Mouse (Mus musculus) C2C12 (cell line): ENCODE data around the gene Ric8b. TPM values are rescaled to one million over a fixed set of nuclear protein-coding genes. Genes with fewer than 3 reads are reported as not detected.

Source experiments
- H3K27me3 ChIP-seq: one replicate; pipeline ENCODE4 v1.6.1; 2011; ENCODE audit not compliant: control insufficient read depth, insufficient read depth, insufficient read length
- H3K36me3 ChIP-seq: one replicate; pipeline ENCODE4 v1.6.1; 2011; ENCODE audit not compliant: control insufficient read depth, insufficient read depth
- H3K4me3 ChIP-seq: one replicate; pipeline ENCODE4 v1.5.1; 2011; ENCODE audit warnings: mild to moderate bottlenecking, control low read depth; ENCODE audit not compliant: poor library complexity, insufficient read depth, severe bottlenecking
- H3K79me2 ChIP-seq: one replicate; pipeline ENCODE4 v1.6.1; 2011; ENCODE audit not compliant: control insufficient read depth, insufficient read depth
- H3K79me3 ChIP-seq: one replicate; pipeline ENCODE4 v1.6.1; 2011; ENCODE audit warnings: low read depth, control low read depth
- H3ac ChIP-seq: one replicate; pipeline ENCODE3; 2011; ENCODE audit warnings: low read depth; ENCODE audit not compliant: control insufficient read depth, insufficient read length
- CEBPB ChIP-seq: IDR thresholded peaks from one replicate; pipeline ENCODE4 v1.6.1; 2011; ENCODE audit warnings: low read depth, mild to moderate bottlenecking, control low read depth, moderate library complexity
- CTCF ChIP-seq: IDR thresholded peaks from one replicate; pipeline ENCODE4 v1.5.1; 2011; ENCODE audit not compliant: control insufficient read depth, insufficient read depth, insufficient read length
- FOSL1 ChIP-seq: IDR thresholded peaks from one replicate; pipeline ENCODE4 v1.8.0; 2011; ENCODE audit warnings: mild to moderate bottlenecking, low read length; ENCODE audit not compliant: poor library complexity, insufficient read depth, severe bottlenecking
- MAX ChIP-seq: IDR thresholded peaks from one replicate; pipeline ENCODE4 v1.6.1; 2011; ENCODE audit warnings: mild to moderate bottlenecking, control low read depth
- MYOD1 ChIP-seq: IDR thresholded peaks from one replicate; pipeline ENCODE4 v1.6.1; 2011; ENCODE audit warnings: low read depth; ENCODE audit not compliant: control insufficient read depth, insufficient read length
- MYOG ChIP-seq: IDR thresholded peaks from one replicate; pipeline ENCODE4 v1.6.1; 2011; ENCODE audit not compliant: control insufficient read depth, insufficient read length; ENCODE audit errors: extremely low read depth
- USF1 ChIP-seq: IDR thresholded peaks from one replicate; pipeline ENCODE4 v1.6.1; 2011; ENCODE audit warnings: low read depth, mild to moderate bottlenecking, control low read depth, moderate library complexity
- polyA plus RNA-seq: library from polyadenylated mRNA; unstranded; fragments of >200 nt; fragmentation: generic; extraction: Trizol; gene quantifications from one replicate; pipeline ENCODE4 v1.2.1, GENCODE M21; 2012; ENCODE audit warnings: missing spikeins

Ric8b gene
- polyA plus RNA-seq, 1 experiment = 6.4 TPM

GRCm38 (mm10) chr10:85022647-85023312, 105.4 kb downstream of the Ric8b start:
- Histone ChIP-seq H3K79me2 (no peaks in the 10 kb centered on the region), H3K36me3 (no peaks in the 10 kb centered on the region), H3K79me3 (no peaks in the 10 kb centered on the region), H3K27me3 (no peaks in the 10 kb centered on the region), H3ac (no peak overlapping the region), H3K4me3 (no peak overlapping the region)
- TF ChIP-seq CTCF (no peak), USF1 (no peak), MYOD1 (no peak), MYOG (no peak), MAX (no peak), FOSL1 (no peak), CEBPB (no peak)

- Histone ChIP-seq H3K79me2 (no peaks in the 10 kb centered on the region), H3ac (no peak overlapping the region), H3K4me3 (no peak overlapping the region), H3K27me3 (no peaks in the 10 kb centered on the region), H3K36me3 (no peaks in the 10 kb centered on the region), H3K79me3 (no peaks in the 10 kb centered on the region)
- TF ChIP-seq CTCF (no peak), USF1 (no peak), MYOD1 (no peak), MYOG (no peak), MAX (no peak), CEBPB (no peak)
Measured at GRCm38 (mm10) chr10:85023313-85023666, 105.9 kb downstream of the Ric8b start.

DNA sequence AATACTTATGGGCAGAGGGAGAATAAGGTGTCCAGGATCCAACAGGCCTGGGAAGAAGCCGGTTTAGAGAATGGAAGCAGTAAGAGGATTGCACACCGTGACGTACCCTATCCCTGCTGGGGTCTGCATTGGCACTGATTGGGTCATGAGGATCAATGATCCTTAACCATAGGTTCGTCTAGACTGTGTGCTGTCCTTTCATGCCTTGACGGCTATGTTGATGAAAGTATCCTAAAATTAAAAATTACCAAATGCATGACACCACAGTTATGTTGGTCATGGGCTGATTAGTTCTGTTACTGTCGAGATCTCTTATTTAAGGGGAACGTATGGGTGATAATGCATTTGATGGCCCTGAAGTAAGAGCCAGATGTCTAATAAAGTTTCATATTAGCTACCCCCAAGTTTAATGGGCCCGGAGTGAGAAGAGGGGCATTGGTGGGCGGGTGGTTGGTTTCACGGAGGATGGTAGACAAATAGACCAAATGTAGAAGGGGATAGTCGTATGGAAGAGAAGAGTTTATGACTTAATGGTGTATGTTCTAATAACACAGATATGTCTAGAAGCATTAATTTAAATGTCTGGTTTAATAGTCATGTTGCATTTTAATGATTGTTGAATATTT, 108.5 kb downstream of the Ric8b start:
- TF ChIP-seq MYOD1 = no peak
- TF ChIP-seq CTCF = no peak

DNA sequence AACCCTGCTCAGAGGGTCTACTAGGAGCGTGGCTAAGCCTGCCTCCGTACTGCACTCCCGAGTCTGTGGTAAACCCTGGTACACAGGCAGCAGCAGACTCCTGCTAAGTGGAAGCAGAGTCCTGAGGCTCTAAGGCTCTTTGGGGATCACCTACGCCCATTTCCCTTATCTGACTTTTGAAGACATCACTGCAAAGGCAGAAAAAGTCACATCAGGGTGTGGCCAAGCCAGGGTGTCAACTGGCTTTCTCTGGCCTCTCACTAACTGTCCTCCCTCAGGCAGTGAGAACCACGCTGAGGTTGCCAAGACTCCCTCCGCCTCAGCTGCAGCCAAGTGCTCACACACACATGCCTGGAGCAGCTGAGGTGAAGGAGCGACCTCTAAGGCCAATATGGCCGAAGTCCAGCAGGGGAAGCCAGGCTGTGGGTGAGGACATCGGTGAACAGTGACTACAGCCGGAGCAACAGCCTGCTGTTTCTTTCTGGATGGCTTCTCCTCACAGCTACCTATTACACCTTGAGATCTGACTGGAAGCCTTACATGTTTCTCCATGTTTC, 110.3 kb downstream of the Ric8b start:
- no peak overlapping the region for H3ac ChIP-seq
- no peaks in the 10 kb centered on the region for H3K79me2 ChIP-seq
- no peaks in the 10 kb centered on the region for H3K36me3 ChIP-seq
- H3K79me3 ChIP-seq = no peaks in the 10 kb centered on the region
- TF ChIP-seq FOSL1 = no peak
- TF ChIP-seq CTCF = no peak
- TF ChIP-seq MYOD1 = no peak
- TF ChIP-seq MYOG = no peak
- no peak for TF ChIP-seq MAX
- TF ChIP-seq CEBPB = no peak
- no peak overlapping the region for H3K4me3 ChIP-seq
- peaks cover 4% of the 10 kb centered on the region for H3K27me3 ChIP-seq

More for the DNA sequence above, 108.5 kb downstream of the Ric8b start:
- H3ac ChIP-seq = no peak overlapping the region
- H3K36me3 ChIP-seq = no peaks in the 10 kb centered on the region
- H3K79me3 ChIP-seq = no peaks in the 10 kb centered on the region
- no peak overlapping the region for H3K4me3 ChIP-seq
- no peaks in the 10 kb centered on the region for H3K27me3 ChIP-seq
- no peaks in the 10 kb centered on the region for H3K79me2 ChIP-seq

DNA sequence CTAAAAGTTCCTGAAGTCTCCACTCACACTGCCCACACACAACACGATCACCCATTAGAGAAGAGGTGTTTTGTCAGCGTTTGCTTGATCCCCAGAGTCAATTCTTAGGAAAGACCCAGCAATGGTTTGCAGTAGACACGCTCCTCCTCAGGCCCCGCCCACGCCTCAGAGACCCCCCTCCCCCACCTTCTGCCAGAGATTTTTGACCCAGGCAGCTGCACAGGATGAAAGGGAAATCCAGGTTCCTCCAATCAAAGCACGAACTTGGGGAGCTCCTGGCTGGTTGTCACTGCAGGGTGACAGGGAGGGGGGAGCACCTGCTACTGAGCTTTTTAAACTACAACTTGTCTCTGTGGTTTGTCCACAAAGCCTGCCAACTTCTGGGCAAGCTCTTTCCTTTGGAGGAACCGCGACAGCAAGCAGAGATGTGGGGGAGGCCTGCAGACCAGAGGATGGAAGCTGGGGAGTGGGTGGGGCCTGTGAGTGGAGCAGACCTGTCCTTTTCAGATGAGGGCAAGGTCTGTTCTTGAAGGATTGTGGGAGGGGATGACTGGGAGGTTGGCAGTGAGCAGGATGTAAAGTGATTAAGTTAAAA, 117.8 kb downstream of the Ric8b start:
- no peaks in the 10 kb centered on the region for H3K79me3 ChIP-seq
- TF ChIP-seq MYOD1 (no peak), CEBPB (no peak)
- H3K79me2 ChIP-seq = no peaks in the 10 kb centered on the region
- H3K4me3 ChIP-seq = no peak overlapping the region
- peaks cover 4% of the 10 kb centered on the region for H3K27me3 ChIP-seq
- H3ac ChIP-seq = no peak overlapping the region
- H3K36me3 ChIP-seq = no peaks in the 10 kb centered on the region

DNA sequence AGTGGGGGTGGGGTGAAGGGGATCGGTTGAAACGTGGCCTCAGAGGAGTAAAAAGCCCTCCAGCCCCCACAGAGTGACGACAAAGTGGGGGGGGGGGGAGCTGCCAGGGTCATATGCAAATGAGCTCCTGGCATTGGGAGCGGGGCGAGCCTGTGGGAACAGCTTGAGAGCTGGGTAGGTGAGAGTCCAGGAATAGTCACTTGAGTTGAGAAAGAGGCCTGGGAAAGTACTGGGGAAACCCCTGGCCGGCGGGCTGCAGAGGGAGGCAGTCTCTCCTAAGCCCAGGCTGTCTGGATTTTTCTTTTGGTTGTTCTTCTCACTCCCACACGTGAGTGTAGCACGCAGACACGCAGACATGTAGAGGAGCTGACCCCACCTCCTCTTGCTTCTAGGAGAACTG, 120.7 kb downstream of the Ric8b start:
- Histone ChIP-seq H3K36me3 (no peaks in the 10 kb centered on the region), H3ac (no peak overlapping the region), H3K4me3 (no peak overlapping the region), H3K27me3 (no peaks in the 10 kb centered on the region), H3K79me3 (no peaks in the 10 kb centered on the region), H3K79me2 (no peaks in the 10 kb centered on the region)
- no peak for TF ChIP-seq USF1
- TF ChIP-seq MYOD1 = no peak
- no peak for TF ChIP-seq FOSL1
- no peak for TF ChIP-seq CTCF
- TF ChIP-seq MYOG = no peak
- no peak for TF ChIP-seq CEBPB
- TF ChIP-seq MAX = no peak
